Mouse (Mus musculus) midbrain, postnatal 0 days (tissue): ENCODE measurements around the gene Hspa12b. TPM values are rescaled to one million over a fixed set of nuclear protein-coding genes. Genes with fewer than 3 reads are reported as not detected.

Experiments
- ATAC-seq: fragments of 200-750 bp; cut with Nextera tagmentation; 2 replicates; pipeline ENCODE4 v1.8.0; 2017; ENCODE audit warnings: moderate number of reproducible peaks, mild to moderate bottlenecking, moderate TSS enrichment, moderate library complexity; ENCODE audit not compliant: low FRiP score
- DNase-seq: peaks from one replicate; pipeline ENCODE4 v3.0.0-alpha.2; 2015; ENCODE audit warnings: low spot score
- H3K27ac ChIP-seq: fragments of 300-500 bp; sonication (generic); 2 replicates; pipeline ENCODE4 v1.5.1; 2014; ENCODE audit warnings: low read depth, mild to moderate bottlenecking, low read length, mixed read lengths
- H3K27me3 ChIP-seq: fragments of 300-500 bp; sonication (generic); 2 replicates; pipeline ENCODE4 v1.6.1; 2014; ENCODE audit warnings: low read length, control low read depth, mixed read lengths; ENCODE audit not compliant: insufficient read depth
- H3K36me3 ChIP-seq: fragments of 300-500 bp; sonication (generic); 2 replicates; pipeline ENCODE4 v1.6.1; 2014; ENCODE audit warnings: low read length, control low read depth, mixed read lengths; ENCODE audit not compliant: insufficient read depth
- H3K4me1 ChIP-seq: fragments of 300-500 bp; sonication (generic); 2 replicates; pipeline ENCODE4 v1.6.1; 2014; ENCODE audit warnings: mild to moderate bottlenecking, control low read depth, antibody characterized with exemption, low read length, mixed read lengths; ENCODE audit not compliant: insufficient read depth
- H3K4me2 ChIP-seq: fragments of 300-500 bp; sonication (generic); 2 replicates; pipeline ENCODE4 v1.6.1; 2014; ENCODE audit warnings: low read depth, mild to moderate bottlenecking, low read length, mixed read lengths; ENCODE audit not compliant: poor library complexity, severe bottlenecking
- H3K4me3 ChIP-seq: fragments of 300-500 bp; sonication (generic); 2 replicates; pipeline ENCODE4 v1.5.1; 2014; ENCODE audit warnings: low read depth, mild to moderate bottlenecking, low read length, moderate library complexity
- H3K9ac ChIP-seq: fragments of 300-500 bp; sonication (generic); replicated peaks from 2 replicates; pipeline ENCODE4 v1.6.1; 2014; ENCODE audit warnings: mild to moderate bottlenecking, low read length, moderate library complexity, mixed read lengths; ENCODE audit not compliant: poor library complexity, severe bottlenecking
- H3K9me3 ChIP-seq: fragments of 300-500 bp; sonication (generic); 2 replicates; pipeline ENCODE4 v1.6.1; 2016; ENCODE audit warnings: low read length, control low read depth
- CTCF ChIP-seq: IDR thresholded peaks from 2 replicates; pipeline ENCODE4 v1.5.1; 2016; ENCODE audit warnings: antibody characterized with exemption, mild to moderate bottlenecking
- WGBS: fragments of 180-500 bp; shearing (Covaris S2); extraction: QIAGEN DNeasy Blood & Tissue Kit; methylation state at CpG from one replicate; pipeline ENCODE4 v1.1.7; 2014; 5-methylcytosine and 5-hydroxymethylcytosine counted together
- polyA plus RNA-seq: library from polyadenylated mRNA; unstranded; fragments of >200 nt; fragmentation: Nextera tagmentation; extraction: Ambion mirVana; gene quantifications from 2 replicates; pipeline ENCODE4 v1.2.1, GENCODE M21; 2015
- total RNA-seq: library from RNA; depleted of rRNA; stranded (reverse); fragments of >200 nt; gene quantifications from 2 replicates; pipeline ENCODE4 v1.2.3, GENCODE M21; 2014

Gene Hspa12b
- total and polyA plus RNA-seq, 2 experiments from 2014 or later: 2.9 to 11.1 TPM

- 32% methylated on average over 18 of the region's 18 CpGs for WGBS
- Histone ChIP-seq H3K27me3 (no peaks in the 10 kb centered on the region), H3K9ac (no peak overlapping the region), H3K9me3 (no peaks in the 10 kb centered on the region), H3K4me2 (no peak overlapping the region), H3K4me1 (no peaks in the 10 kb centered on the region), H3K27ac (no peak overlapping the region), H3K4me3 (no peak overlapping the region), H3K36me3 (peaks cover 32% of the 10 kb centered on the region)
- DNase-seq (peak; percentile 42), ATAC-seq (peak; percentile 15; the same call in 1 of the 2 replicates)
- peak; percentile 63 for TF ChIP-seq CTCF
Observed at GRCm38 (mm10) chr2:131142592-131142991, 15.5 kb downstream of the Hspa12b start.

- ATAC-seq (no peak), DNase-seq (no peak)
- no peaks in the 10 kb centered on the region for H3K9me3 ChIP-seq
- no peak overlapping the region for H3K4me3 ChIP-seq
- H3K27me3 ChIP-seq: no peaks in the 10 kb centered on the region
- H3K4me1 ChIP-seq: no peaks in the 10 kb centered on the region
- no peak overlapping the region for H3K4me2 ChIP-seq
- no peak overlapping the region for H3K27ac ChIP-seq
- WGBS: 68% methylated on average over 22 of the region's 22 CpGs
- no peak for TF ChIP-seq CTCF
- no peak overlapping the region for H3K9ac ChIP-seq
- H3K36me3 ChIP-seq: peaks cover 38% of the 10 kb centered on the region
Observed at GRCm38 (mm10) chr2:131143007-131143780, 16.1 kb downstream of the Hspa12b start.

DNA sequence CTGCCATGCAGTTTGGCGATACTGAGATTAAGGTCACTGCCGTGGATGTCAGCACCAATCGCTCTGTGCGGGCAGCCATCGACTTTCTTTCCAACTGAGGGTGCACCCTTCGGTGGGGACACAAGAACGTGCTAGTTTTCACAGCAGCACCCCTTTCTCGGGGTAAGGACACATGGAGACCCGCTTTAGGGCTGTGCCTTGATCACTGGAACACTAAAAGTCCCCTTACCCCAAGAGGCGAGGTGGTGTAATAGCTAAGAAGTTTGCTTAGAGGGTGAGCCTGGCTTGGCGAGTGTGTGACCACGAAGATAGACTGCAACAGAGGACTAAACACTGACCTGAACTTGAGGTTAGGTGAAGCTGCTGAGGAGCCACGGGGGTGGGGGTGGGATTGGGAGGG is 18.0 kb downstream of the Hspa12b start:
- H3K36me3 ChIP-seq: peaks cover 51% of the 10 kb centered on the region
- no peaks in the 10 kb centered on the region for H3K9me3 ChIP-seq
- WGBS: 80% methylated on average over 13 of the region's 13 CpGs
- no peak overlapping the region for H3K4me3 ChIP-seq
- H3K27me3 ChIP-seq: no peaks in the 10 kb centered on the region
- ATAC-seq (no peak), DNase-seq (no peak)
- H3K4me2 ChIP-seq: no peak overlapping the region
- H3K9ac ChIP-seq: no peak overlapping the region
- H3K4me1 ChIP-seq: no peaks in the 10 kb centered on the region
- H3K27ac ChIP-seq: no peak overlapping the region
- no peak for TF ChIP-seq CTCF

DNA sequence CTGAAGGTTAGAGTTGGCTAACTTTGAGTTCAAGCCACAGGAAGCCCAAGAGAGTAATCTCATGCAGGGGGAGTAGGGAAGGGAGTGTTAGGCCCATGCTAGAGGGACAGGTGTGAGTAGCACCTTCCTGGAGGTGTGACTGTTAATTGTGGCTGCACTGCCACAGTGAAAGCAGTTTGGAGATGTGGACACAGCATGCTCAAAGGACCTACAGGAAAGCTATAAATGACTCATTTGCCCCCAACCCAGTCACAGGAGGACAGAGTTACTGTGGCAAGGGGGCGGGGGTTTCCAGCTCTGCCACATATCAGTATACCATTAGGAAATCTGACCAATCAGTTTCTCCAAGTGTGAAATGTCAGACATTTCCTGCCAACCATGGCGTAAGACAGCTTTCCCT is 18.5 kb downstream of the Hspa12b start:
- ATAC-seq (no peak), DNase-seq (no peak)
- H3K9ac ChIP-seq: no peak overlapping the region
- H3K36me3 ChIP-seq: peaks cover 51% of the 10 kb centered on the region
- no peak overlapping the region for H3K27ac ChIP-seq
- H3K27me3 ChIP-seq: no peaks in the 10 kb centered on the region
- H3K9me3 ChIP-seq: no peaks in the 10 kb centered on the region
- no peak overlapping the region for H3K4me2 ChIP-seq
- 90% methylated on average over 2 of the region's 2 CpGs for WGBS
- no peaks in the 10 kb centered on the region for H3K4me1 ChIP-seq
- no peak for TF ChIP-seq CTCF
- no peak overlapping the region for H3K4me3 ChIP-seq

DNA sequence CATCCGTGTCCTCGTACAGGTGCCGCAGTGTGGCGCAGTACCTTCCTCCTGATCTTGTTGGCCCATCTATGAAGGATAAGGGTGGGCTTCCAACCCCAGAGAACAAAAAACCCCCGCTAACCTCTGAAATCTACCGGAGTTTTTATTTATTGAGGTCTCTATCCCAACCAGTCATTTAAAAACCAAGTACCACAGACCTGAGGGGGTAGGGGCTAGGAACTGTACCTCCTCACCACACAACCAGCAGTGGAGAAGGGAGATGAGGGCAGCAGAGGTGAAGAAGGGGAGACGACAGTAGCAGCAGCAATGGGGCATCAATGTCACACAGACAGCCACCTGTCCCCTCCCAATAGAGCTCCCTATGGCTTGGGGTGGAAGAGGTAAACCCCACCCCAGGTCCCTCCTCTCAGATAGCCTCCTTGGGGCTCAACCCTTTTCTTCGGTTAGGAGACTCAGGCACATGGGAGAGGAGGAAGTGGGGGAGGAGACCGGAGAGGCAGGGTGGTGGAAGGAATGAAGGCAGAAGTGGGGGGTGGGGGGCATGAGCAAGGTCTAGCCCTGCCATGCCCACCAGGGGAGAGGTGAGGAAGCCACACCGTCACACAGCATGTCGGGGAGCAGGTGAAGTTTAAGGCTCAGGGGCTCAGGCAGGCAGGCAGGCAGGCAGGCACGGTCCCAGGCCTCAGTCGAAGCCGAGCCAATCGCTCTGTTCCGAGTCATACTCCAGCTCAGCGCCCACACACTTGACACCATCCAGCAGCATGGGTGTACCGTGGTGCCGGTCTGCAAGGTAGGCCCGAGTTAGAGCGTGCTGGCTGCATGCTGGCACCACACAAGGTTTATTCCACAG is 19.3 kb downstream of the Hspa12b start:
- no peaks in the 10 kb centered on the region for H3K4me1 ChIP-seq
- 91% methylated on average over 21 of the region's 21 CpGs for WGBS
- TF ChIP-seq CTCF: no peak
- H3K4me2 ChIP-seq: no peak overlapping the region
- no peak overlapping the region for H3K4me3 ChIP-seq
- H3K36me3 ChIP-seq: peaks cover 59% of the 10 kb centered on the region
- no peak for ATAC-seq
- H3K9ac ChIP-seq: no peak overlapping the region
- no peaks in the 10 kb centered on the region for H3K27me3 ChIP-seq
- no peak for DNase-seq
- H3K9me3 ChIP-seq: no peaks in the 10 kb centered on the region
- no peak overlapping the region for H3K27ac ChIP-seq

- TF ChIP-seq CTCF: no peak
- peaks cover 63% of the 10 kb centered on the region for H3K36me3 ChIP-seq
Observed at GRCm38 (mm10) chr2:131147043-131147365, 19.9 kb downstream of the Hspa12b start.

More at GRCm38 (mm10) chr2:131147043-131147365, 19.9 kb downstream of the Hspa12b start:
- ATAC-seq: no peak
- H3K4me3 ChIP-seq: no peak overlapping the region
- H3K4me2 ChIP-seq: no peak overlapping the region
- no peaks in the 10 kb centered on the region for H3K27me3 ChIP-seq
- no peak overlapping the region for H3K9ac ChIP-seq
- over 99% methylated on average over 8 of the region's 8 CpGs for WGBS
- no peaks in the 10 kb centered on the region for H3K4me1 ChIP-seq
- H3K27ac ChIP-seq: no peak overlapping the region
- H3K9me3 ChIP-seq: no peaks in the 10 kb centered on the region
- no peak for DNase-seq
